Mouse (Mus musculus) CH12.LX (cell line): Measurements from ENCODE around the gene Mst1. TPM values are rescaled to one million over a fixed set of nuclear protein-coding genes. Genes with fewer than 3 reads are reported as not detected.

ENCODE experiments used
- DNase-seq: peaks from one replicate; pipeline ENCODE4 v3.0.0-alpha.2; 2013; ENCODE audit errors: extremely low read depth
- H3K27ac ChIP-seq: 2 replicates; pipeline ENCODE4 v1.5.1; 2012; ENCODE audit warnings: low read depth, mild to moderate bottlenecking, control low read depth, moderate library complexity; ENCODE audit not compliant: insufficient read depth
- H3K27me3 ChIP-seq: replicated peaks from 2 replicates; pipeline ENCODE3; 2012; ENCODE audit warnings: inconsistent platforms
- H3K36me3 ChIP-seq, 2 experiments: replicated peaks in 1 of 2; 2 replicates each; pipeline versions ENCODE3 to v1.6.1; 2012; ENCODE audit warnings: inconsistent platforms in 1 of 2, low read length in 1 of 2, mild to moderate bottlenecking in 1 of 2, mixed read lengths in 1 of 2, moderate library complexity in 1 of 2; ENCODE audit not compliant: control insufficient read depth in 1 of 2, insufficient read depth in 1 of 2
- H3K4me1 ChIP-seq, 2 experiments: 2 replicates each; pipeline ENCODE4 v1.6.1; 2012; ENCODE audit warnings: inconsistent platforms in 1 of 2, moderate library complexity in 1 of 2; ENCODE audit not compliant: insufficient read depth in 2 of 2, control insufficient read depth in 1 of 2
- H3K4me2 ChIP-seq: 2 replicates; pipeline ENCODE4 v1.6.1; 2012; ENCODE audit warnings: low read depth, mild to moderate bottlenecking, control low read depth; ENCODE audit not compliant: poor library complexity, insufficient read depth, severe bottlenecking
- H3K4me3 ChIP-seq, 3 experiments: fragments of 150-350 bp in 1 of 3; sonication (generic) in 1 of 3; replicated peaks in 1 of 3; 2 replicates each; pipeline versions ENCODE3 to v1.5.1; 2011 to 2012; ENCODE audit warnings: low read depth in 2 of 3, low read length in 2 of 3, mild to moderate bottlenecking in 2 of 3, moderate library complexity in 2 of 3, control low read depth in 1 of 3, improper control_type of control experiment in 1 of 3, inconsistent platforms in 1 of 3, mixed read lengths in 1 of 3; ENCODE audit not compliant: poor library complexity in 1 of 3
- H3K79me2 ChIP-seq: replicated peaks from 2 replicates; pipeline ENCODE4 v1.6.1; 2012; ENCODE audit warnings: mild to moderate bottlenecking, moderate library complexity; ENCODE audit not compliant: control insufficient read depth, poor library complexity, insufficient read depth, severe bottlenecking; ENCODE audit errors: extremely low read depth
- H3K9ac ChIP-seq: 2 replicates; pipeline ENCODE4 v1.6.1; 2012; ENCODE audit warnings: low read depth, mild to moderate bottlenecking, control low read depth, moderate library complexity; ENCODE audit not compliant: insufficient read depth
- H3K9me3 ChIP-seq: replicated peaks from 2 replicates; pipeline ENCODE3; 2012; ENCODE audit warnings: low read length, inconsistent platforms, mixed read lengths
- BHLHE40 ChIP-seq: IDR thresholded peaks from 2 replicates; pipeline ENCODE4 v1.6.1; 2011; ENCODE audit warnings: mild to moderate bottlenecking, low read depth, low read length, improper control_type of control experiment
- CHD1 ChIP-seq: IDR thresholded peaks from 2 replicates; pipeline ENCODE4 v1.6.1; 2012; ENCODE audit warnings: low read depth, low read length, improper control_type of control experiment, inconsistent platforms
- CHD2 ChIP-seq: IDR thresholded peaks from 2 replicates; pipeline ENCODE4 v1.6.1; 2011; ENCODE audit warnings: low read length, improper control_type of control experiment
- CTCF ChIP-seq, 2 experiments: IDR thresholded peaks in 1 of 2; conservative IDR thresholded peaks in 1 of 2; 2 replicates each; pipeline ENCODE4 v1.5.1; 2011 to 2012; ENCODE audit warnings: low read depth in 2 of 2, low read length in 2 of 2, improper control_type of control experiment in 1 of 2, inconsistent platforms in 1 of 2, mild to moderate bottlenecking in 1 of 2, moderate library complexity in 1 of 2
- E2F4 ChIP-seq: IDR thresholded peaks from 2 replicates; pipeline ENCODE4 v1.6.1; 2011; ENCODE audit warnings: low read depth, low read length, improper control_type of control experiment; ENCODE audit not compliant: insufficient replicate concordance
- IRF4 ChIP-seq: IDR thresholded peaks from 2 replicates; pipeline ENCODE4 v1.6.1; 2014; ENCODE audit warnings: low read depth, mild to moderate bottlenecking, inconsistent platforms, low read length, improper control_type of control experiment
- MAFK ChIP-seq: IDR thresholded peaks from 2 replicates; pipeline ENCODE4 v1.6.1; 2011; ENCODE audit warnings: low read length, improper control_type of control experiment; ENCODE audit not compliant: insufficient replicate concordance
- MEF2A ChIP-seq: IDR thresholded peaks from 2 replicates; pipeline ENCODE4 v1.6.1; 2014; ENCODE audit warnings: low read depth, mild to moderate bottlenecking, inconsistent platforms, low read length, improper control_type of control experiment, borderline replicate concordance
- MXI1 ChIP-seq: IDR thresholded peaks from 2 replicates; pipeline ENCODE4 v1.6.1; 2011; ENCODE audit warnings: mild to moderate bottlenecking, low read depth, low read length, improper control_type of control experiment
- PAX5 ChIP-seq: IDR thresholded peaks from 2 replicates; pipeline ENCODE4 v1.6.1; 2012; ENCODE audit warnings: low read length, inconsistent platforms, mixed read lengths
- POLR2A ChIP-seq: IDR thresholded peaks from 2 replicates; pipeline ENCODE4 v1.6.1; 2011; ENCODE audit warnings: low read depth, mild to moderate bottlenecking, improper control_type of control experiment, low read length
- RAD21 ChIP-seq: IDR thresholded peaks from 2 replicates; pipeline ENCODE4 v1.6.1; 2011; ENCODE audit warnings: low read depth, mild to moderate bottlenecking, low read length, improper control_type of control experiment, moderate library complexity
- SMC3 ChIP-seq: IDR thresholded peaks from 2 replicates; pipeline ENCODE4 v1.6.1; 2011; ENCODE audit warnings: low read depth, low read length, improper control_type of control experiment
- TCF12 ChIP-seq: IDR thresholded peaks from 2 replicates; pipeline ENCODE4 v1.6.1; 2014; ENCODE audit warnings: low read depth, mild to moderate bottlenecking, inconsistent platforms, low read length, improper control_type of control experiment
- USF2 ChIP-seq: conservative IDR thresholded peaks from 2 replicates; pipeline ENCODE4 v1.6.1; 2011; ENCODE audit warnings: low read depth, low read length, improper control_type of control experiment
- ZKSCAN1 ChIP-seq: IDR thresholded peaks from 2 replicates; pipeline ENCODE4 v1.6.1; 2012; ENCODE audit warnings: low read depth, inconsistent platforms, low read length, improper control_type of control experiment, borderline replicate concordance
- ZMIZ1 ChIP-seq: IDR thresholded peaks from 2 replicates; pipeline ENCODE4 v1.6.1; 2012; ENCODE audit warnings: low read depth, mild to moderate bottlenecking, inconsistent platforms, low read length, improper control_type of control experiment
- ZNF384 ChIP-seq: IDR thresholded peaks from 2 replicates; pipeline ENCODE4 v1.6.1; 2012; ENCODE audit warnings: low read depth, low read length, improper control_type of control experiment, inconsistent platforms
- dilution Hi-C: fragments of 300-500 bp; cut with MboI; formaldehyde crosslinking; loops from 2 replicates; pipeline ENCODE4 v1.14.3; 2020; ENCODE audit warnings: low sequenced_read_pairs; ENCODE audit not compliant: extremely low pct_unique_long_range_greater_than_20kb, extremely low pct_ligation_motif_present
- in situ Hi-C: fragments of 300-500 bp; cut with MboI; formaldehyde crosslinking; loops from 3 replicates; pipeline ENCODE4 v1.14.3; 2019; ENCODE audit warnings: low sequenced_read_pairs, low pct_ligation_motif_present, low pct_unique_long_range_greater_than_20kb, mixed read lengths
- polyA plus RNA-seq: library from polyadenylated mRNA; unstranded; fragments of >175 nt; gene quantifications from 2 replicates; pipeline ENCODE4 v1.2.1, GENCODE M21; 2012; ENCODE audit warnings: low read depth; ENCODE audit not compliant: insufficient read length
- total RNA-seq, 2 experiments: library from RNA; depleted of rRNA; stranded (reverse); fragments of 300-350 nt in 1 of 2; fragments of >200 nt in 1 of 2; gene quantifications; 2 replicates each; pipeline ENCODE4 v1.2.3; 2012 to 2014

Mst1 gene
- total and polyA plus RNA-seq, 3 experiments, result 16.9 to 59.6 (median 21.4) TPM

- TF ChIP-seq MXI1 (no peak), CHD2 (peak; percentile 44; the same call in 1 of the 2 replicates), RAD21 (peak; percentile 83), MEF2A (0 out of 2 replicates have a peak, but pooled peaks have one; percentile 26), TCF12 (0 out of 2 replicates have a peak, but pooled peaks have one; percentile 29), BHLHE40 (no peak), ZNF384 (0 out of 2 replicates have a peak, but pooled peaks have one; percentile 12), IRF4 (peak; percentile 70), MAFK (no peak), ZKSCAN1 (no peak), USF2 (no peak), PAX5 (no peak), E2F4 (no peak), SMC3 (peak; percentile 84), ZMIZ1 (no peak), POLR2A (no peak), CTCF (conservative IDR thresholded peaks at IDR 0.05 in 1 of 2, IDR thresholded peaks at IDR 0.05 in 1 of 2; ENCODE audit: low read depth in 2 of 2, low read length in 2 of 2) (peak in 1 of 2 experiments; percentile 87; a peak in 3 of 4 replicates)
These were observed 15.3 kb downstream of the Mst1 start (continued) for GRCm38 (mm10) chr9:108095518-108095917.

GRCm38 (mm10) chr9:108095949-108096712 lies 15.9 kb downstream of the Mst1 start:
- TF ChIP-seq CHD1 (no peak), RAD21 (no peak), CTCF (conservative IDR thresholded peaks at IDR 0.05 in 1 of 2, IDR thresholded peaks at IDR 0.05 in 1 of 2; ENCODE audit: low read depth in 2 of 2, low read length in 2 of 2) (peak in 1 of 2 experiments; percentile 21; a peak in 1 of 4 replicates), MXI1 (no peak), SMC3 (no peak), TCF12 (no peak)
- dilution Hi-C loops, result no loop called here
- Histone ChIP-seq H3K4me2 (no peak overlapping the region), H3K9me3 (no peaks in the 10 kb centered on the region), H3K4me1 (peaks cover 5 to 33% of the 10 kb centered on the region in 2 experiments), H3K36me3 (peaks cover 28 to 53% of the 10 kb centered on the region in 2 experiments), H3K27ac (no peak overlapping the region), H3K4me3 (no peak overlapping the region), H3K79me2 (peaks cover 9% of the 10 kb centered on the region), H3K9ac (no peak overlapping the region), H3K27me3 (no peaks in the 10 kb centered on the region)
- in situ Hi-C loops, result loop anchor here (5.0 kb wide), 1 partner anchor 106 kb away; no protein-coding TSS in a partner anchor
- DNase-seq, result no peak
